Mouse (Mus musculus) small intestine, adult 2 months (tissue): ENCODE data around the gene Asf1b. TPM values are rescaled to one million over a fixed set of nuclear protein-coding genes. Genes with fewer than 3 reads are reported as not detected.

Experiments used
- H3K27ac ChIP-seq: fragments of 200-500 bp; 2 replicates; pipeline ENCODE4 v1.5.1; 2012; ENCODE audit warnings: low read depth, low read length, control low read depth, inconsistent platforms; ENCODE audit not compliant: insufficient read depth
- H3K27me3 ChIP-seq: fragments of 200-500 bp; 2 replicates; pipeline ENCODE4 v1.6.1; 2012; ENCODE audit warnings: mild to moderate bottlenecking, moderate library complexity, low read length, inconsistent platforms; ENCODE audit not compliant: control insufficient read depth, insufficient read depth
- H3K36me3 ChIP-seq: fragments of 200-500 bp; 2 replicates; pipeline ENCODE4 v1.6.1; 2012; ENCODE audit warnings: mild to moderate bottlenecking, low read length, control low read depth, inconsistent platforms; ENCODE audit not compliant: control insufficient read depth, insufficient read depth
- H3K4me1 ChIP-seq: fragments of 200-500 bp; 2 replicates; pipeline ENCODE4 v1.6.1; 2012; ENCODE audit warnings: low read length, inconsistent platforms, mixed read lengths; ENCODE audit not compliant: control insufficient read depth, insufficient read depth, insufficient read length
- H3K4me3 ChIP-seq: fragments of 200-500 bp; 2 replicates; pipeline ENCODE4 v1.5.1; 2012; ENCODE audit warnings: low read depth, mild to moderate bottlenecking, control low read depth, inconsistent platforms, low read length, moderate library complexity
- CTCF ChIP-seq: fragments of 200-500 bp; IDR thresholded peaks from 2 replicates; pipeline ENCODE4 v1.5.1; 2012; ENCODE audit warnings: low read depth, mild to moderate bottlenecking, control low read depth, inconsistent platforms, low read length, moderate library complexity, mixed read lengths; ENCODE audit not compliant: insufficient replicate concordance, insufficient read length; ENCODE audit errors: extremely low read depth
- POLR2A ChIP-seq: fragments of 200-500 bp; IDR thresholded peaks from 2 replicates; pipeline ENCODE4 v1.6.1; 2012; ENCODE audit warnings: low read depth, mild to moderate bottlenecking, control low read depth, inconsistent platforms, low read length, moderate library complexity
- WGBS: fragments of 180-500 bp; shearing (Covaris S2); methylation state at CpG from one replicate; pipeline ENCODE4 v1.1.7; 2018; 5-methylcytosine and 5-hydroxymethylcytosine counted together
- polyA plus RNA-seq: library from polyadenylated mRNA; depleted of rRNA; stranded (reverse); fragments of >200 nt; gene quantifications from 2 replicates; pipeline ENCODE4 v1.2.3, GENCODE M21; 2012

Asf1b gene
- polyA plus RNA-seq, 1 experiment, result 22.1 TPM

GRCm38 (mm10) chr8:83935435-83935834 is 19.9 kb upstream of the Asf1b start:
- no peak overlapping the region for H3K27ac ChIP-seq
- H3K4me1 ChIP-seq, result no peaks in the 10 kb centered on the region
- 0 out of 2 replicates have a peak, but pooled peaks cover 3% of the 10 kb centered on the region for H3K36me3 ChIP-seq
- WGBS, result 92% methylated on average over 8 of the region's 8 CpGs
- H3K4me3 ChIP-seq, result no peak overlapping the region
- no peaks in the 10 kb centered on the region for H3K27me3 ChIP-seq
- no peak for TF ChIP-seq POLR2A
- TF ChIP-seq CTCF, result no peak

- 85% methylated on average over 7 of the region's 7 CpGs for WGBS
- Histone ChIP-seq H3K36me3 (0 out of 2 replicates have a peak, but pooled peaks cover 3% of the 10 kb centered on the region), H3K27me3 (no peaks in the 10 kb centered on the region), H3K4me3 (no peak overlapping the region), H3K27ac (no peak overlapping the region), H3K4me1 (no peaks in the 10 kb centered on the region)
- no peak for TF ChIP-seq POLR2A
- no peak for TF ChIP-seq CTCF
Measured at GRCm38 (mm10) chr8:83937645-83938044, 17.7 kb upstream of the Asf1b start.

- TF ChIP-seq POLR2A (no peak), CTCF (no peak)
- Histone ChIP-seq H3K27me3 (no peaks in the 10 kb centered on the region), H3K36me3 (0 out of 2 replicates have a peak, but pooled peaks cover 3% of the 10 kb centered on the region), H3K4me1 (no peaks in the 10 kb centered on the region), H3K27ac (no peak overlapping the region), H3K4me3 (no peak overlapping the region)
- 92% methylated on average over 15 of the region's 15 CpGs for WGBS
Measured at GRCm38 (mm10) chr8:83938330-83938729, 17.0 kb upstream of the Asf1b start.

GRCm38 (mm10) chr8:83941066-83941677 is 14.1 kb upstream of the Asf1b start:
- H3K27ac ChIP-seq, result no peak overlapping the region
- no peaks in the 10 kb centered on the region for H3K27me3 ChIP-seq
- no peak overlapping the region for H3K4me3 ChIP-seq
- WGBS, result 76% methylated on average over 6 of the region's 6 CpGs
- no peak for TF ChIP-seq CTCF
- no peak for TF ChIP-seq POLR2A
- 0 out of 2 replicates have a peak, but pooled peaks cover 1% of the 10 kb centered on the region for H3K36me3 ChIP-seq
- H3K4me1 ChIP-seq, result no peaks in the 10 kb centered on the region

GRCm38 (mm10) chr8:83942446-83942845 is 12.9 kb upstream of the Asf1b start:
- Histone ChIP-seq H3K36me3 (no peaks in the 10 kb centered on the region), H3K27ac (no peak overlapping the region), H3K27me3 (no peaks in the 10 kb centered on the region), H3K4me1 (no peaks in the 10 kb centered on the region), H3K4me3 (no peak overlapping the region)
- 60% methylated on average over 1 of the region's 1 CpGs for WGBS
- TF ChIP-seq CTCF (no peak), POLR2A (no peak)

- H3K27ac ChIP-seq, result no peak overlapping the region
- H3K4me3 ChIP-seq, result no peak overlapping the region
- no peaks in the 10 kb centered on the region for H3K36me3 ChIP-seq
- H3K4me1 ChIP-seq, result no peaks in the 10 kb centered on the region
- no peaks in the 10 kb centered on the region for H3K27me3 ChIP-seq
- WGBS, result 66% methylated on average over 3 of the region's 3 CpGs
- TF ChIP-seq POLR2A (no peak), CTCF (no peak)
Measured at GRCm38 (mm10) chr8:83945540-83945939, 9.8 kb upstream of the Asf1b start.

GRCm38 (mm10) chr8:83954749-83955105 is 580 bp upstream of the Asf1b start:
- Histone ChIP-seq H3K36me3 (no peaks in the 10 kb centered on the region), H3K4me3 (peak overlapping the region; percentile 89), H3K27ac (no peak overlapping the region), H3K4me1 (peaks cover 6% of the 10 kb centered on the region), H3K27me3 (no peaks in the 10 kb centered on the region)
- TF ChIP-seq CTCF (no peak), POLR2A (no peak)
- WGBS, result 3% methylated on average over 14 of the region's 14 CpGs

- WGBS, result under 1% methylated on average over 15 of the region's 15 CpGs
Measured at GRCm38 (mm10) chr8:83955958-83956218, 581 bp downstream of the Asf1b start.

More at GRCm38 (mm10) chr8:83955958-83956218, 581 bp downstream of the Asf1b start:
- H3K27me3 ChIP-seq, result no peaks in the 10 kb centered on the region
- H3K36me3 ChIP-seq, result no peaks in the 10 kb centered on the region
- peaks cover 6% of the 10 kb centered on the region for H3K4me1 ChIP-seq
- no peak overlapping the region for H3K27ac ChIP-seq
- H3K4me3 ChIP-seq, result peak overlapping the region; percentile 89
- TF ChIP-seq POLR2A (no peak), CTCF (no peak)
